Mouse (Mus musculus) thymus, adult 2 months (tissue): ENCODE measurements around the gene Rxylt1. TPM values are rescaled to one million over a fixed set of nuclear protein-coding genes. Genes with fewer than 3 reads are reported as not detected.

Experiments used
- DNase-seq: peaks from one replicate; pipeline ENCODE4 v3.0.0; 2021
- H3K27ac ChIP-seq: fragments of 200-500 bp; 2 replicates; pipeline ENCODE4 v1.5.1; 2012; ENCODE audit warnings: low read length, control low read depth; ENCODE audit not compliant: control insufficient read depth, insufficient read depth
- H3K27me3 ChIP-seq: fragments of 200-500 bp; 2 replicates; pipeline ENCODE4 v1.6.1; 2012; ENCODE audit warnings: mild to moderate bottlenecking, low read length, moderate library complexity, mixed read lengths; ENCODE audit not compliant: control insufficient read depth, insufficient read depth
- H3K36me3 ChIP-seq: fragments of 200-500 bp; 2 replicates; pipeline ENCODE4 v1.6.1; 2012; ENCODE audit warnings: mild to moderate bottlenecking, low read length, moderate library complexity; ENCODE audit not compliant: control insufficient read depth, insufficient read depth
- H3K4me1 ChIP-seq: fragments of 200-500 bp; replicated peaks from 2 replicates; pipeline ENCODE4 v1.6.1; 2012; ENCODE audit warnings: low read length; ENCODE audit not compliant: control insufficient read depth, insufficient read depth
- H3K4me3 ChIP-seq: fragments of 200-500 bp; 2 replicates; pipeline ENCODE4 v1.5.1; 2012; ENCODE audit warnings: mild to moderate bottlenecking, low read length, control low read depth, moderate library complexity; ENCODE audit not compliant: control insufficient read depth, insufficient read depth
- CTCF ChIP-seq: fragments of 200-500 bp; IDR thresholded peaks from 2 replicates; pipeline ENCODE4 v1.5.1; 2012; ENCODE audit warnings: mild to moderate bottlenecking, control low read depth, low read length, moderate library complexity, borderline replicate concordance; ENCODE audit not compliant: control insufficient read depth, poor library complexity, insufficient read depth; ENCODE audit errors: extremely low read depth
- POLR2A ChIP-seq: fragments of 200-500 bp; IDR thresholded peaks from 2 replicates; pipeline ENCODE4 v1.6.1; 2012; ENCODE audit warnings: mild to moderate bottlenecking, low read length, control low read depth, moderate library complexity; ENCODE audit not compliant: control insufficient read depth, poor library complexity, insufficient read depth; ENCODE audit errors: extremely low read depth
- whole genome bisulfite sequencing: fragments of 180-500 bp; shearing (Covaris S2); methylation state at CpG from one replicate; pipeline ENCODE4 v1.1.7; 2018; 5-methylcytosine and 5-hydroxymethylcytosine counted together
- polyA plus RNA-seq: library from polyadenylated mRNA; depleted of rRNA; stranded (reverse); fragments of >200 nt; gene quantifications from 2 replicates; pipeline ENCODE4 v1.2.3, GENCODE M21; 2012

Gene Rxylt1
- polyA plus RNA-seq, 1 experiment = 4.0 TPM

DNA sequence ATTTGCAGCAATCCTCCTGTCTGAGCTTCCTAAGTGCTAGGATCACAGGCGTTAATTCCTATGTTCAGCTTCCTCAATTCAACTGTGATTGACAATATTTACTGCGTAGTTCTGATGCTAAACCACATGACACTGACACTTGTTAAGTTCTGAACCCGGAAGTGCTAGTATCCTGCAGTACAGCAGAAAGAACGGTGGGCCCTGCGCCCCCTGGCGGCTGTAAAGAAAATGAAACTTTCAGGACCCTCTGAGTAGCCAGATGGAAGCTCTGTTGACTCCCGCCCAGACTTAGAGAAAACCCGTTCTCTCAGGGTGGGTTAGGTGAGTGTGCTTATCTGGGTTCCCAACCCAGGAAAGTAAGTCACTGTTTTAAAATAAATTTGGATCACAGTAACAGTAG, 42.6 kb downstream of the Rxylt1 start:
- Histone ChIP-seq H3K36me3 (no peaks in the 10 kb centered on the region), H3K4me1 (no peaks in the 10 kb centered on the region), H3K27ac (no peak overlapping the region), H3K27me3 (no peaks in the 10 kb centered on the region), H3K4me3 (no peak overlapping the region)
- 3% methylated on average over 8 of the region's 8 CpGs for WGBS
- TF ChIP-seq CTCF = peak; percentile 67; the same call in 1 of the 2 replicates
- TF ChIP-seq POLR2A = no peak
- peak; percentile 72 for DNase-seq

DNA sequence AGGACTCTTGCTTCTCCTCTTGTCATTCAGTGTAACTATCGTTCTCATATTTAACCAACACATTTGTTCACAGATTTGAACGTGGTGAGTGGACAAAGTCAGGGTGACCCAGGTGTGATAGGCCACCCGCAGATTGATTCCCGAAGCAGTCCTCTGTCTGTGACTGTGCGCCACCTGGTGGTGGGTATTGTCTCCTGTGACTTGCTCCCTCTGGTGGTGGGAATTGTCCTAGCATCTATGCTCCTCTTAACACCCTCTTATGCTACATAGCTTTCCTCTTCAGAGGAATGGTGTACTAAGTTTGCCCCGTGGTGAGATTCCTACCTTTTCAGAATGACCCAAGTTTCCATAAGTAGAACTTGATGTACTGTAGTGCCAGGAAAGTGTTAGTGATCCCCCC, 45.3 kb downstream of the Rxylt1 start:
- Histone ChIP-seq H3K27me3 (peaks cover 7% of the 10 kb centered on the region; the same call in 1 of the 2 replicates), H3K4me1 (peaks cover 4% of the 10 kb centered on the region; the same call in 1 of the 2 replicates), H3K36me3 (no peaks in the 10 kb centered on the region), H3K27ac (no peak overlapping the region), H3K4me3 (no peak overlapping the region)
- DNase-seq = peak; percentile 85
- TF ChIP-seq POLR2A (no peak), CTCF (peak; percentile 95)
- WGBS = 17% methylated on average over 6 of the region's 6 CpGs

DNA sequence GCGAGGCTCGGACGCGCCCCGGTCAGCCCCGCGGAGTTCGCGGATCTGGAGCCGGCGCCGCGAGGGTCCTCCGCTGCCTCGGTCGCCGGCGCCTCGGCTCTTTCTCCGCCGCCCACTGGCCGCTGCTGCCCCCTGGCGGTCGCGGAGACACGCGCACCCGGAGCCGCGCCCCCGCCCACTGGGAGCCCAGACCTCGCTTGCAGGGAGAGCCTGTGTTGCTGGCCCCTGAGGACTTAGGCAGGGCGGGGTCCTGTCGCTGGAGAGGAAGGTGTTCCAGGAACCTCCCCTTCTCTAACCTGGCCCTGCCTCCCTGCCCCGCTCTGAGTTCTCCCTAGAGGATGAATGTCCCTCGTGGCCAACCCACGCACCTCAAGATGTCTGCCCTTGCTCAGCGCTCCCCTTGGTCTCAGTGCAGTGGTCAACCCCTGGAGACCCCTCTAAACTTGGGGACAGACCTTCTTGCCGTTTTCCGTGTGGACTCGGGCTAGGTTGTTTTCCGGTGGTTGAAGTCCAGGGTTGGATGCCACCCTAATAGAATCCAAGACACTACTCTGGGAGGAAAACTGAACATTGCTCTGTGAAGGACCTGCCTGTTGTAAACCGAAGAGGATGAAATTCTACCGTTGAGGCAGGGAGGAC, 49.3 kb downstream of the Rxylt1 start:
- no peak for TF ChIP-seq POLR2A
- TF ChIP-seq CTCF = peak; percentile 96
- no peak overlapping the region for H3K27ac ChIP-seq
- peak; percentile 83 for DNase-seq
- peaks cover 11% of the 10 kb centered on the region; the same call in 1 of the 2 replicates for H3K27me3 ChIP-seq
- no peaks in the 10 kb centered on the region for H3K36me3 ChIP-seq
- peak overlapping the region; percentile 40 for H3K4me3 ChIP-seq
- H3K4me1 ChIP-seq = peaks cover 6% of the 10 kb centered on the region; the same call in 1 of the 2 replicates
- 17% methylated on average over 44 of the region's 44 CpGs for WGBS

DNA sequence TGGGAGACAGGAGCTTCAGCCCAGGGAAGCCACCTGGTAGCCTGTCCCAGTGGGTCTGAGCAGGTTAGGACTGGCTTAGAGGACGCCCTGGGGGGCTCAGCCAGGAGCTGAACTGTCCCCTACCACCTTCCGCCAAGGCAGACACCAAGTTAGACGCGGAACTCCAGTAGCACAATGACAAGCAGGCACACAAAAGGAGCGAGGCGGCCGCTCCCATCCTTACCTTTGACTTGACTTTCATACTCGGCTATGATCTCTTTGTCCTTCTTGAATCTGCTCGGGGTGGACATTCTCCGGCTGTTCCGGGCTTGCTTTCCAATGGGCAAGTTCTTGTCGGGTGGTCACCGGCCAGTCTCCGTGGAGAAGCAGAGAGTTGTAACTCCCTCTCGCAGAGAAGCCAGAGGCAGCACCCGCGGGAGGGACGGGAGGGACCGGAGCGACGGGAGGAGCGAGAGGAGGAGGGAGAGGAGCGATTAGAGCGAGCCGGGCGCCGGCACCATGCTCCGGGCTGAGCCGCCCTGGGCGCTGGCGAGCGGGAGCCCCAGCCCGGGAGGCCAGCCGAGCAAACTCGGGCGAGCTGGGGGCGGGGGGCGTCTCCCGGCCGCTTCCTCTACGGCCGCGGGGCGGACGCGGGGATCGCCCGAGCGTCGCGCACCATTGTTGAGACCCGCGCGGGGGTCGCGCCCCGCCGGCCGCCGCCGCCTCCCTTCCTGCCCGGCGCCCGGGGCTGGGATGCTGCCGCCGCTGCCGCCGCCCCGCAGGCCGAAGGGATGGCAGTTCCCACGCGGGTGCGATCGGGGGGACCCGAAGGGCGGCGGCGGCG, 50.1 kb downstream of the Rxylt1 start, which contains the start of gene Srgap1:
TSS of gene Srgap1 (minus strand) at position 412 of the 823 bp plus-strand sequence.
- Histone ChIP-seq H3K4me1 (peaks cover 6% of the 10 kb centered on the region; the same call in 1 of the 2 replicates), H3K27ac (no peak within 1 kb of the TSS), H3K27me3 (peaks cover 11% of the 10 kb centered on the region; the same call in 1 of the 2 replicates), H3K4me3 (peak within 1 kb of the TSS; percentile 40), H3K36me3 (no peaks in the 10 kb centered on the region)
- TF ChIP-seq CTCF (no peak), POLR2A (no peak)
- WGBS = under 1% methylated on average over 74 of the region's 79 CpGs
- DNase-seq = peak; percentile 11

DNA sequence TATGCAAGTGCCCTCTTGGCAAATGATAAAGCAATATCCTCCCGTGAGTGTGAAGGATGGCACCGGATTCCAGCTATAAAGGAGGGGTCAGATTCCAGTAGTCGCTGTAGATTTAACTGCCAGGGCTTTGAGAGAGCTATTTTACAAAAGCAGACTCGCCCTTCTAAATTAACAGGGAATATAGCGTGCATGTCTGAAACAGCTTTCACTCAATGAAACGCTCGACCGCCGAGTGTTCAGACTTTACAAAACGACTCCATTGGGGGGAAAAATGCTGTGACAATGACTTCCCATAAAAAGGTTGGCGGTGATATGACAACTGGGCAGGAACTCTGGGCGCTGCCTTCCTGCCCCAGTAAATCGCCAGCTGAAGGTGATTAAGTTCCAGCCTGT, 50.7 kb downstream of the Rxylt1 start:
- DNase-seq = no peak
- peak overlapping the region; percentile 40 for H3K4me3 ChIP-seq
- no peaks in the 10 kb centered on the region for H3K36me3 ChIP-seq
- 24% methylated on average over 13 of the region's 13 CpGs for WGBS
- no peak overlapping the region for H3K27ac ChIP-seq
- peaks cover 11% of the 10 kb centered on the region; the same call in 1 of the 2 replicates for H3K27me3 ChIP-seq
- peaks cover 6% of the 10 kb centered on the region; the same call in 1 of the 2 replicates for H3K4me1 ChIP-seq
- no peak for TF ChIP-seq CTCF

DNA sequence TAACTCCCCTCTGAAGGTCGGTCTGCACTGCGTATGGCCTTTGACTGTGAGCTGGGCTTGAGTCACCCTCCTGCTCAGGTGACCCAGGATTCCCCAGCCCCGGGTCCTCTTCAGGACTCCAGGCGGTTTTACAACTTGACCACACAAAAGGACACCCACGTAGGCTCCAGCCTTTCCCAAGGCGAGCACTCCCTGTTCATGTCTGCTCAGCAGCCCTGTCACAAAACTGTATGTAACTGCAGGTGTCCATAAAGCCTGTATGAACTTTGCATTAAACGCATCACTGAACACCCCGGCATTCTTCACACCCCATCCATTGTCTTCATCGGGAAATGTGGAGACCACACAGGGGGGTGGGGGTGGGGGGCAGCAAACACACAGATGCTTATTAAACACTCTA, 51.2 kb downstream of the Rxylt1 start:
- Histone ChIP-seq H3K27me3 (peaks cover 11% of the 10 kb centered on the region; the same call in 1 of the 2 replicates), H3K4me3 (no peak overlapping the region), H3K27ac (no peak overlapping the region), H3K36me3 (no peaks in the 10 kb centered on the region), H3K4me1 (peaks cover 6% of the 10 kb centered on the region; the same call in 1 of the 2 replicates)
- TF ChIP-seq CTCF = no peak
- no peak for TF ChIP-seq POLR2A
- 77% methylated on average over 9 of the region's 9 CpGs for WGBS
- DNase-seq = no peak
